Mouse (Mus musculus) heart, embryonic 15.5 days (tissue): ENCODE data around the gene Akp3. TPM values are rescaled to one million over a fixed set of nuclear protein-coding genes. Genes with fewer than 3 reads are reported as not detected.

Experiments
- ATAC-seq: fragments of 200-750 bp; cut with Nextera tagmentation; replicated peaks from 2 replicates; pipeline ENCODE4 v1.8.0; 2017; ENCODE audit warnings: low read depth, moderate TSS enrichment; ENCODE audit not compliant: insufficient number of reproducible peaks, insufficient read depth, low FRiP score
- H3K27ac ChIP-seq: fragments of 300-500 bp; sonication (generic); 2 replicates; pipeline ENCODE4 v1.5.1; 2015; ENCODE audit warnings: mild to moderate bottlenecking, inconsistent platforms
- H3K27me3 ChIP-seq: fragments of 300-500 bp; sonication (generic); 2 replicates; pipeline ENCODE4 v1.6.1; 2015; ENCODE audit warnings: inconsistent platforms
- H3K36me3 ChIP-seq: fragments of 300-500 bp; sonication (generic); 2 replicates; pipeline ENCODE4 v1.6.1; 2015; ENCODE audit warnings: mild to moderate bottlenecking, inconsistent platforms
- H3K4me1 ChIP-seq: fragments of 300-500 bp; sonication (generic); replicated peaks from 2 replicates; pipeline ENCODE4 v1.6.1; 2015; ENCODE audit warnings: inconsistent platforms
- H3K4me2 ChIP-seq: fragments of 300-500 bp; sonication (generic); 2 replicates; pipeline ENCODE4 v1.6.1; 2015; ENCODE audit warnings: inconsistent platforms, mild to moderate bottlenecking, moderate library complexity
- H3K4me3 ChIP-seq: fragments of 300-500 bp; sonication (generic); 2 replicates; pipeline ENCODE4 v1.5.1; 2015; ENCODE audit warnings: mild to moderate bottlenecking, inconsistent platforms
- H3K9ac ChIP-seq: fragments of 300-500 bp; sonication (generic); 2 replicates; pipeline ENCODE4 v1.6.1; 2015; ENCODE audit warnings: mild to moderate bottlenecking, inconsistent platforms
- H3K9me3 ChIP-seq: fragments of 300-500 bp; sonication (generic); replicated peaks from 2 replicates; pipeline ENCODE4 v1.6.1; 2016; ENCODE audit warnings: inconsistent platforms
- WGBS: fragments of 180-500 bp; shearing (Covaris S2); methylation state at CpG from one replicate; pipeline ENCODE4 v1.1.7; 2015; ENCODE audit warnings: mixed read lengths; 5-methylcytosine and 5-hydroxymethylcytosine counted together
- polyA plus RNA-seq: library from polyadenylated mRNA; unstranded; fragments of >200 nt; fragmentation: Nextera tagmentation; extraction: Ambion mirVana; gene quantifications from 2 replicates; pipeline ENCODE4 v1.2.1, GENCODE M21; 2015

The Akp3 gene
- not detected in 2 replicates for polyA plus RNA-seq

DNA sequence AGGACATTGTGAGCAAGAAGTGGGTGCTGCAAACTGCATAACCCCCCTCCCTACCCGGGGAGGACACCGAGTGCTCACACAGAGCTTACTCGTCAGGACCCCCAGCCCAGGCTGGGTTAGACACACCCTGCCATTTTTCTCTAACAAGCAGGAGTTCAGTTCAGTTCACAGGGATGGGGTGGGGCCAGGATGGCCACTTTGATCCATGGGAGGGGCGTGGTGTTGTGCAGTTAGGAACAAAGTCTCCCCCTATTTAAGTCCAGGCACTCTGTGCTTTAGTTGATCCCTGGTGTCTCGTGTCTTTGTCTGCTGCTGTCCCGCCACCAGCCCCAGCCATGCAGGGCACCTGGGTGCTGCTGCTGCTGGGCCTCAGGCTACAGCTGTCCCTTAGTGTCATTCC lies at the start of gene Akp3:
Gene Akp3, plus strand, starts transcription at position 301 of the 400 bp plus-strand sequence.
- Histone ChIP-seq H3K4me1 (no peaks in the 10 kb centered on the region; the same call in 1 of the 2 replicates), H3K4me3 (no peak within 1 kb of the TSS), H3K27ac (no peak within 1 kb of the TSS), H3K4me2 (no peak within 1 kb of the TSS), H3K36me3 (no peaks in the 10 kb centered on the region), H3K27me3 (peaks cover 35% of the 10 kb centered on the region), H3K9me3 (no peaks in the 10 kb centered on the region), H3K9ac (no peak within 1 kb of the TSS)
- no peak for ATAC-seq
- WGBS: 76% methylated on average over 6 of the region's 6 CpGs

DNA sequence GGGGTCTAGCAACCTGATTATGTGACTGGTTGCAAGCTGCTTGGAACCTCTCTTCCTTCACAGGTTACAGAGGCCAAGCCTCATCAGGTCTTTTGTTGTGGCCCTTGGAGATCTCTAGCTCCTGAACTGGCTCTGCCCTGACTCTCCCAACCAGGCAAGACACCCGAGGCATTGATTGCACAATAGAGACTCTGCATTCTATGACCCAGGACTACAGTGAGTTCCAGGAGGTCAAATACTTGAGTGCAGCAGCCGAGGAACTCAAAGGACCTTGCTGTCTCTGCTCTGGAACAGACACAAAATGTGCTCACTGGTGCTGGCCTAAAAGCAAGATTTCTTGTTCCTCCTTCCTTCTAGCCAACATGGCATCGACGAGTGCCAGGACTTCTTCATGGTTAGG lies 38.6 kb upstream of the Akp3 start:
- Histone ChIP-seq H3K4me1 (no peaks in the 10 kb centered on the region), H3K36me3 (no peaks in the 10 kb centered on the region), H3K9me3 (no peaks in the 10 kb centered on the region), H3K27me3 (no peaks in the 10 kb centered on the region; the same call in 1 of the 2 replicates), H3K9ac (no peak overlapping the region), H3K4me3 (no peak overlapping the region), H3K27ac (no peak overlapping the region), H3K4me2 (no peak overlapping the region)
- 56% methylated on average over 4 of the region's 4 CpGs for WGBS
- ATAC-seq: no peak

DNA sequence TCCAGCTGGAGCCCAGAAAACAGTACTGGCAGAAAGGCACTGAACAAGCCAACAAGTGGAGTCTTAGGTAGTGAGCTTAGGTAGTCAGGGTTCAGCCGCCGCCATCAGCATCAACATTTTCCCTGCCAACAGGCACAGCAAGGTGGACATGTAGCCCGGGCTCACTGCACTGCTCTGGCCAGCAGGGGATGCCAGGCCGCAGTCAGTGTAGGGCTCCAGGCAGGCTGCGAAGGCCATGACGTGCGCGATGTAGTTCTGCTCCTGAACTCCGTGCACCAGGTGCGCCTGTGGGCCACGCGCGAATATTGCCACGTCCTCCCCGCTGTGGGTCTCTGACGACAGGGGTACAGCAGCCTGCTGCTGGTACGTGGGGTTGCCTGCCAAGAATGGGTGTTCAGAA lies 37.8 kb upstream of the Akp3 start:
- H3K36me3 ChIP-seq: no peaks in the 10 kb centered on the region
- no peaks in the 10 kb centered on the region; the same call in 1 of the 2 replicates for H3K27me3 ChIP-seq
- no peaks in the 10 kb centered on the region for H3K9me3 ChIP-seq
- 65% methylated on average over 17 of the region's 17 CpGs for WGBS
- no peak overlapping the region for H3K4me2 ChIP-seq
- no peak overlapping the region for H3K9ac ChIP-seq
- no peak for ATAC-seq
- H3K4me1 ChIP-seq: no peaks in the 10 kb centered on the region
- no peak overlapping the region for H3K4me3 ChIP-seq
- H3K27ac ChIP-seq: no peak overlapping the region

DNA sequence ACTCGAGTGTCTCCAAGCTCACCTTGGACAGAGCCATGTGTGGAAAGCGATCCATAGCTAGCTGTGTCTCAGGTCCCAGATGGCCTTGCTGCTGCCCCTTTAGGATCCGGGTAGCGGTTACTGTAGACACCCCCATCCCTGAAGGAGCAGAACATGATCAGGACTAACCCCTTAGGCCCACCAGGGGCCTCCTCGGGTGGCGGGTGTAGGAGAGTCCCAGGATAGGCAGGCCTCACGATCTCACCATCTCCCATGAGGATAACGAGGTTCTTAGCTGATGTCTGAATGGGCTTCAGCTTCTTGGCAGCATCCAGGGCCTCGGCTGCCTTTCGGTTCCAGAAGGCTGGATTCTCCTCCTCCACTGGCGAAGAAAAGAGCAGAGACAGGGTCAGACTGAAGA lies 35.5 kb upstream of the Akp3 start:
- no peaks in the 10 kb centered on the region; the same call in 1 of the 2 replicates for H3K27me3 ChIP-seq
- H3K4me3 ChIP-seq: no peak overlapping the region
- H3K9me3 ChIP-seq: no peaks in the 10 kb centered on the region
- 84% methylated on average over 11 of the region's 11 CpGs for WGBS
- 0 out of 2 replicates have a peak, but pooled peaks have one; percentile 10 for ATAC-seq
- H3K9ac ChIP-seq: no peak overlapping the region
- H3K4me1 ChIP-seq: no peaks in the 10 kb centered on the region
- no peaks in the 10 kb centered on the region for H3K36me3 ChIP-seq
- no peak overlapping the region for H3K27ac ChIP-seq
- H3K4me2 ChIP-seq: no peak overlapping the region

DNA sequence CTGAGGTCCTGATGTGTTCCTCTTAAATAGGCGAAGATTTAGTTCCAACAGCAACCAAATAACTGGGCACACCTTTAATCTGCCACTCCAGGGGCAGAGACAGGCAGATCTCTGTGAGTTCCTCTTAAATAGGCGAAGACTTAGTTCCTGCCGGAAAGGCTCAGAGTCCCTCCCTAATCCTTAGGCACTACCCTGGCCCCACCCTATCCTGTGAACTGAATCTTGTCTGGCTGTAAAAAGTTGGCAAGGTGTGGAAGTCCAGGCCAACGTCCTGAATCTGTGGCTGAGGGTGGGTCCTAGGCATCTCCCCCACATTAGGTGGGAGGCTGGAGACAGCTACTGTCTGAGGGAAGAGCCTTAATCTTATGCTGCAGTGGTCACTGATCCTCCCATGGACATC lies 34.9 kb upstream of the Akp3 start, which contains the start of gene Alppl2:
Gene Alppl2, minus strand, starts transcription at position 101 of the 400 bp plus-strand sequence.
- no peaks in the 10 kb centered on the region for H3K9me3 ChIP-seq
- no peak within 1 kb of the TSS for H3K4me2 ChIP-seq
- H3K4me1 ChIP-seq: no peaks in the 10 kb centered on the region
- no peaks in the 10 kb centered on the region; the same call in 1 of the 2 replicates for H3K27me3 ChIP-seq
- H3K4me3 ChIP-seq: no peak within 1 kb of the TSS
- H3K27ac ChIP-seq: no peak within 1 kb of the TSS
- no peak for ATAC-seq
- WGBS: 73% methylated on average over 4 of the region's 4 CpGs
- H3K36me3 ChIP-seq: no peaks in the 10 kb centered on the region
- no peak within 1 kb of the TSS for H3K9ac ChIP-seq

DNA sequence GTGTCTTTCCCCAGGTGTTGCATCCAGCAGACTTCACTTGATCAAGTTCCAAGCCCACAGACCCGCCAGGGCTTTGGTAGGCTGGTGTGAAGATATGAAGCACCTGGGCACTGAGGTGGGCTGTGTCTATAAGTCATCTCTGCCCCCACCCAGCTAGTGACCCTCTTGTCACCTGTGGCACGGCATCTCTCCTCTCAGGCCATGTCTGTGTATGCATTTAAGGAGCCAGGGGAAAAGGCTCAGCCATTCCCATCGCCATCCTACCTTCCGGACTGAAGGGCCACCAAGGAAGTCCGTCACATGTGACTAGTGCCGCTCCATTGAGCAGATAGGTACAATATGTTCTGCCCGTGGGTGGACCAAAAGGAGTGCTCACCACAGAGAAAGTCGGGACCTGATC lies 29.1 kb upstream of the Akp3 start:
- Histone ChIP-seq H3K9ac (no peak overlapping the region), H3K36me3 (no peaks in the 10 kb centered on the region), H3K4me1 (peaks cover 4% of the 10 kb centered on the region), H3K27me3 (peaks cover 32% of the 10 kb centered on the region), H3K4me2 (no peak overlapping the region), H3K27ac (no peak overlapping the region), H3K9me3 (no peaks in the 10 kb centered on the region), H3K4me3 (no peak overlapping the region)
- no peak for ATAC-seq
- 77% methylated on average over 8 of the region's 8 CpGs for WGBS

DNA sequence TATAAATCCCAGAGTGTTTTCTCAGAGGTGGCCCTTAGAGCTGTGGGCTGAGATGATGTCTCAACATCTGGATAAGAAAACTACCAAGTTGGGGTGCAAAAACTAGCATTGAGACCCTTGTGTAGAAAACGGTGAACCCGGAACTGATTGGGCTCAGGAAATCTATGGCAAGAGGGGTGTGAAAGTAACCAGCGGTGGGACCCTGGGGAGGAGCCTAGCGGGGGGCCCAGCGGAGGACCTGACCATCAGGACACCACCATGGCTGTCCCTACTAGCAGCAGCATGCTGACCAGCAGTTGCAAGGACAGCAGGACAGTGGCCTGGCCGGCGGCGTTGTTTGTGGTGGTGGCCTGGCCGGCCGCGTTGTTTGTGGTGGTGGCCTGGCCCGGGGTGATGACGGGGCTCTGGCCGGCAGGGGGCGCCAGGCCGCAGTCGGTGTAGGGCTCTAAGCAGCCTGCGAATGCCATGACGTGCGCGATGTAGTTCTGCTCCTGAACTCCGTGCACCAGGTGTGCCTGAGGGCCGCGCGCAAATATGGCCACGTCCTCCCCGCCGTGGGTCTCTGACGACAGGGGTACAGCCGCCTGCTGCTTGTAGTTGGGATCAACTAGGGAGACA lies 26.3 kb upstream of the Akp3 start:
- H3K4me3 ChIP-seq: 0 out of 2 replicates have a peak overlapping the region, but pooled peaks have one; percentile 20
- peak; percentile 48 for ATAC-seq
- no peak overlapping the region for H3K9ac ChIP-seq
- peaks cover 4% of the 10 kb centered on the region for H3K4me1 ChIP-seq
- no peaks in the 10 kb centered on the region for H3K36me3 ChIP-seq
- peak overlapping the region; percentile 46 for H3K4me2 ChIP-seq
- H3K9me3 ChIP-seq: no peaks in the 10 kb centered on the region
- H3K27me3 ChIP-seq: peaks cover 32% of the 10 kb centered on the region
- WGBS: 13% methylated on average over 30 of the region's 30 CpGs
- H3K27ac ChIP-seq: no peak overlapping the region

DNA sequence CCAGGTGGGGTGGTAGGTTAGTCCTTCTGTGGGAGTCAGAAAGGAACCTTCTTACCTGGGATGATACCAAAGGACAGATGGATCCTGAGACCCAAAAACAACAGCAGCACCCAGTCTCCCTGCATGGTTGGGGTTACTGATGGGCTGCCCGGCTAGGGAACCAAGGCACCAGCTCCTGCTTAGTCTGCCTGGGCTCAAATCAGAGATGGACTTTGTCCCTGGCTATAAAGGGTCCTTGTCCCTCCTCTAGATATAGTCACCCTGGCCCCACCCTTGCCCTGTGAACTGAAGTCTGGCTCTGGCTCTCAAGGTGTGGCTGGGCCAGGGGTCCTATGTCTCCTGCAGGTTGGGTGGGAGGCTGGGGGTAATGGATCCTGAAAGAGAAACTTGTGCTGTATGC lies 23.4 kb upstream of the Akp3 start, which contains the start of gene Alpi:
Gene Alpi, minus strand, starts transcription at position 196 of the 400 bp plus-strand sequence.
- no peak for ATAC-seq

DNA sequence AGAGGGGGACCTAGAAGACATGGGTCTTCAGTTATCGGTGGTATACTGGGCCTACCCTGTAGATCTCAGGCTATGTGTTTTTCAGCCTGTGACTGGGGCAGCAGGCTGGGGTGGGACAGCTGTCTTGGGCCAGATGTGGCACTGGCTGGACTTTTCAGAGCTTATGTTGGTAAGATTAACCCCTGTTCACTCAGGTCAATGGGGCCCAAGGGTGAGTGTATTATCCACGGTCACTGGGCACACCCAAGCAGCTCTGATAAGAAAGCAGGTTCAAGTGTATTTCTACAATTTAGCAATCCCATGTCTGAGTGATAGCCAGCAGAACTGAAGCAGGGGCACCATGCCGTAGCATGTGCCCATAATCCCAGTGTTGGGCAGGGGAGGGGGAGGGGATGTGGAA lies 22.7 kb upstream of the Akp3 start:
- ATAC-seq: no peak
- 81% methylated on average over 3 of the region's 3 CpGs for WGBS
- H3K4me2 ChIP-seq: no peak overlapping the region
- no peak overlapping the region for H3K27ac ChIP-seq
- peaks cover 4% of the 10 kb centered on the region for H3K4me1 ChIP-seq
- no peak overlapping the region for H3K9ac ChIP-seq
- H3K36me3 ChIP-seq: no peaks in the 10 kb centered on the region
- H3K27me3 ChIP-seq: peaks cover 27% of the 10 kb centered on the region
- no peak overlapping the region for H3K4me3 ChIP-seq
- no peaks in the 10 kb centered on the region for H3K9me3 ChIP-seq

More for the DNA sequence above, 23.4 kb upstream of the Akp3 start, which contains the start of gene Alpi:
- H3K27ac ChIP-seq: no peak within 1 kb of the TSS
- H3K27me3 ChIP-seq: peaks cover 32% of the 10 kb centered on the region
- peaks cover 4% of the 10 kb centered on the region for H3K4me1 ChIP-seq
- H3K9me3 ChIP-seq: no peaks in the 10 kb centered on the region
- H3K9ac ChIP-seq: no peak within 1 kb of the TSS
- H3K36me3 ChIP-seq: no peaks in the 10 kb centered on the region
- no peak within 1 kb of the TSS for H3K4me3 ChIP-seq
- WGBS: 78% methylated on average over 1 of the region's 1 CpGs
- no peak within 1 kb of the TSS for H3K4me2 ChIP-seq

DNA sequence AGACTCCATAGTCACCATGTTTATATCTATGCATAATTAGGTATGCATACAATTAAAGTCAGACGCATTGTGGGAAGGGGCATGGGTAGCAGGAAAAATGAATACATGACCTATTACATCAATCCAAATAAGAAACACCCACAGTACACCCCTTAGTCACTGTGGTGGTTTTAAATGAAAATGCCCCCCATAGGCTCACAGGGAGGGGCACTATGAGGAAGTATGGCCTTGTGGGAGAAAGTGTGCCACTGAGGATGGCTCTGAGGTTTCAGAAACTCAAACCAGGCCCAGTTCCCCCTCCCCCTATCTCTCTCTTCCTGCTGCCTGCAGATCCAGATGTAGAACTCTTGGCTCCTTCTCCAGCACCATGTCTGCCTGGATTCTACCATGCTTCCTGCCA lies 20.8 kb upstream of the Akp3 start:
- Histone ChIP-seq H3K27me3 (peaks cover 11% of the 10 kb centered on the region), H3K36me3 (no peaks in the 10 kb centered on the region), H3K9ac (no peak overlapping the region), H3K27ac (no peak overlapping the region), H3K4me3 (no peak overlapping the region), H3K4me2 (no peak overlapping the region), H3K4me1 (no peaks in the 10 kb centered on the region), H3K9me3 (no peaks in the 10 kb centered on the region)
- no peak for ATAC-seq
- 84% methylated on average over 1 of the region's 1 CpGs for WGBS

DNA sequence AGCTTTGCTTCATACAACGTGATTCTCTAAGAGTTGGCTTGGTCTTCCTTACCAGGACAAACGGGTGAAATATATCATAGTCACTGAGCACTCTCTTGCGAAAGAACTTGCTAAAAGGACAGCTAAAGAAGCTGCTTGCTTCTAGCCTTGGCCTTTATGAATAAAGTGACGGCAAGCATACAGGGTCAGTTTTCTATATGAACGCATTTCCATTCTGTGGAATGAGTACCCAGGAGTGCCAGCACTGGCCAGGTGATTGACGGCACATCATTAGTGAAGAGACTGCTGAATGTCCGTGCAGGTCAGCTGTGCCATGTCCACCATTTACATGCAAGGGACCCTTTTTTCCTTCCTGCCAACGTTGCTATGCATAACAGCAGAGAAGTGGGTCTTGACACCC lies 18.2 kb upstream of the Akp3 start:
- Histone ChIP-seq H3K4me3 (no peak overlapping the region), H3K36me3 (no peaks in the 10 kb centered on the region), H3K9ac (no peak overlapping the region), H3K9me3 (no peaks in the 10 kb centered on the region), H3K27ac (no peak overlapping the region), H3K4me2 (no peak overlapping the region), H3K4me1 (no peaks in the 10 kb centered on the region), H3K27me3 (no peaks in the 10 kb centered on the region)
- WGBS: 74% methylated on average over 8 of the region's 8 CpGs
- no peak for ATAC-seq

DNA sequence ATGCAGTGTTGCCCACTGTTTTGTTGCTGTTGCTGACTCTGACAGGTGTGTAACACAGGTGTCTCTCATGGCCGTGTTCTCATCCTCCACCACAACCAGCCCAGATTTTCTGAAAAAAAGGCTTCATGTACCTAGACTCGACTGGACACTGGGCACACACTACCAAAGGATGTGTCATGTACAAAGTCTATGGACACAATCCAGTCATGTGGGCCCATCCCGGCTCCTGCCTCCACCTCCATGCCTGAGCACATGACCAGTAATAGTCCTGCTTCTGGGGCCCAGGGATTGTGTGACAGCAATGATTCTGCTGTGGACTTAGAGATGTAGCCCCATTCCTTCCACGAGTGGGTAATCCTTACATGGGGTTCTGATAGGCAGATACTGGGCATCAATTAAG lies 16.2 kb upstream of the Akp3 start:
- H3K9me3 ChIP-seq: no peaks in the 10 kb centered on the region
- H3K27me3 ChIP-seq: no peaks in the 10 kb centered on the region

More for the DNA sequence above, 16.2 kb upstream of the Akp3 start:
- no peak for ATAC-seq
- WGBS: 82% methylated on average over 4 of the region's 4 CpGs
- Histone ChIP-seq H3K4me2 (no peak overlapping the region), H3K9ac (no peak overlapping the region), H3K4me1 (no peaks in the 10 kb centered on the region), H3K36me3 (no peaks in the 10 kb centered on the region), H3K27ac (no peak overlapping the region), H3K4me3 (no peak overlapping the region)
